Mouse (Mus musculus): Measurements from ENCODE around the gene Eif4e2.

Gene Eif4e2

DNA sequence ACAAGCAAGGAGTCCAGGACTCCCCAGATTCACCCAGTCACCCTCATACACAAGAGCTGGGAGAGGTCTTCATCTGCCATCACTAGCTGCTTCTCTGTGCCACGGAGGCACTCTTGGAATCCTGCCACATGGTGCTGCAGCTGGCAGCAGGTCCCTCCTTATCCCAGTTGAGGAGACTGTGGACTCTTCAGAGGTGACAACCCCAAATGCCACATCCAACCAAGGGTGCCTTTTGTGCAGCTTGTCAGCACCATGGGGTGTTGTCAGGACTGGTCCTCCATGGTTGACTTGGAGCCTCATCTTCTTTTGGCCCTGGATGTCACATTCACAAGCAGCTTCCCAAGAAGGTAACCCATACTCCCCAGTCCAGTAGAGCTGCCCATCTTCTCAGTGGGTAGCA lies 11.9 kb upstream of the Eif4e2 start:
- no peak for DNase-seq (ENCODE audit: low read depth)

DNA sequence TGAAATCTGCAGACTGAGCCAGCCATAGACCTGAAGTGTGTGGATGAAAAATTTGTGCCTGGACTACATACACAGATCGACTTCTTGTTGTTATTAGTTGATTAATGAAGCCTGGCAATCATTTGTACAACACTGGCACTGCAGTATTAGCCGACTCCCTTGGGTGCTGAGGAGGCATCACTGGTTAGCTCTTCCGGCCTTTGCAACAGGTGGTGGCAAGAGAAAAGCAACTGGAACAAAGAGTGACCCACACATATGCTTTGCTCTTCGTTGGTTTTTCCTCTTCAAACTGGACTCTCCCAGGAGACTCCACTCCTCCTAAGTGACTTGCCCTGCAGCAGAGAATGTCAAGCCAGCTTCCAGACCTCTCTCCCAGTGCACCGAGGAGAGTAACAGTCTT lies 9.9 kb upstream of the Eif4e2 start:
- DNase-seq (ENCODE audit: low read depth): no peak

DNA sequence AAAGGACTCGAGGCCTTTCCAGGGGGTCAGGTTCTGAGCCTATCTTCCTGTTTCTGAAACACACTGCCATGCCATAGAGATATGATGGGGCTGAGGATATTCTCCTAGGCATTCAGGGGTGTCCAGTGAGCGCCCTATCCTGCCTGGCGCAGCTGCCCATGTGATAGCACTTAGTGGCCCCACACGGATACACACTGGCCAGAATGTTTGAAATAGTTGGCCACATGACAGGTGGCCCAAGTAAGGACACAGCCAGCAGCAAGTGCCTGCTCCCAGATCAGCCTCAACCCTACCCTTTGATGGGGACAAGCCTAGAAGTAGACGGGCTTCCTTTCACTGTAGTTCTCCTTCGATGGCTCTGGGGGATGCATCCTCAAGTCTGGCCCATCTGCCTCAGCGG lies 9.2 kb upstream of the Eif4e2 start, which contains the start of gene Chrng:
Gene Chrng (plus strand): TSS at position 193 of the 400 bp plus-strand sequence.
- DNase-seq (ENCODE audit: low read depth): no peak

DNA sequence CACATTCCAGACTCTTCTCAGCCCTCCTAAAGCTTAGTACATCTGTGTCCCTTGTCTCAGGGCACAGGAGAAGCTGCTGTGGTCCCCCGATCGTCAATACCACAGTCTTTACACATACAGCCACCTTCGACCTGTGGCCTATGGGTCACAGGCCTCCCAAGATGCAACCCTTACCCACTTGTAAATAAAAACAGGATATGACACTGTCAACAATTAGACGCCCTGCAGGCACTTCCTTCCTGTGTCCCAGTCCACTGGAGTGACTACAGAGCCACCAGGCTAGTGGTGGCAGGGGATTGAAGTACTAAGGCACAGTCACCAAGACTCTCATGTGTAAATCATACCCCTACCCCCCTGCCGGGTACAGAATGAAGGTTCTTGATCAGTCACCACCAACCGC lies 8.7 kb upstream of the Eif4e2 start:
- no peak for DNase-seq (ENCODE audit: low read depth)

DNA sequence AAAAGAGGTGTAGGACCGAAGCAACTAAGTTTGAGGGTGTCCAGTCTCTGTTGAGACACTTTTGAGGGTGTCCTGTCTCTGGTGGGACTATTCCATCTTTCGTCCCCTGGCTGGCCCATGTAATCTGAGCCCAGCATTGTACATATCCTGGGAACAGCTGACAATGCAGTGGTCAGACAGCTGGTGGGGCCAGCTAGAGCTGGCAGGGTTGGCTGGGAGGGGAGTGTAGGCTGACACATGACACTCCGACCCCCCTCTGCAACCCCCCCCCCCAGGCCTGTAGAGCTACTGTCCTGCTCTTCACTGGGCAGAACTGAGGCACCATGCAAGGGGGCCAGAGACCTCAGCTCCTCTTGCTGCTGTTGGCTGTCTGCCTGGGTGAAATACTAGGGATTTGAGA lies 8.2 kb upstream of the Eif4e2 start:
- DNase-seq (ENCODE audit: low read depth): no peak

DNA sequence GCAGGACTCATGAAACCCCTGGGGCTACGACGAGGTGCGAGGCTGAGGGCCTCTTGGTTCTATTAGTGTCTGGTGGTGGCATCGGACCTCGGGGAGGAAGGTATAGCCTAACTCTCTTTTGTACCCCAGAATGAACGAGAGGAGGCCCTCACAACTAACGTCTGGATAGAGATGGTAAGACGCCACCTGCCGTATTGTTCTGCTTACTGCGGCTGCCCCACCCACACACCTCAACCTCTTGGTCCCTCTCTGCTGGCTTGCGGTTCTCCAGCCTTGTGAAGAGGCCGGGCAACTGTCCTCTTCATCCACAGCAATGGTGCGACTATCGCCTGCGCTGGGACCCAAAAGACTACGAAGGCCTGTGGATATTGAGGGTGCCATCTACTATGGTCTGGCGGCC lies 7.4 kb upstream of the Eif4e2 start:
- DNase-seq (ENCODE audit: low read depth): no peak

DNA sequence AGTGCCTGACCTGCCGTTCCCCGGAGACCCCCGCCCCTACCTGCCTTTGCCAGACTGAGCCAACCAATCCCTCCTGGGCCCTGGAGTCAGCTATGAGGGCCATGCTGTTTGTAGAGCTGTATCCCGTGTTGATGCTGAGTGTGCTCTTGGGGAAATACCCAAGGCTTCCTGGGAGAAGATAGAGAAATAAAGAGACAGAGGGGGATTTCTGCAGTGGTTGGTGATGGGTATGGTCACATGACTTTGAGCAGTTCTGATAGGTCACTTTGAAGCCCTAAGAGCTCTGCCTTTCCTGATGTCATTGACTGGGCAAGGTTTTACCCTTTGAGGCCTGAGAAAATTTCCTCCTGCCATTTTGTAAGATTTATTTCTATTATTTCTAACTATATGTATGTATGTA lies 2.3 kb upstream of the Eif4e2 start:
- no peak for DNase-seq (ENCODE audit: low read depth)

DNA sequence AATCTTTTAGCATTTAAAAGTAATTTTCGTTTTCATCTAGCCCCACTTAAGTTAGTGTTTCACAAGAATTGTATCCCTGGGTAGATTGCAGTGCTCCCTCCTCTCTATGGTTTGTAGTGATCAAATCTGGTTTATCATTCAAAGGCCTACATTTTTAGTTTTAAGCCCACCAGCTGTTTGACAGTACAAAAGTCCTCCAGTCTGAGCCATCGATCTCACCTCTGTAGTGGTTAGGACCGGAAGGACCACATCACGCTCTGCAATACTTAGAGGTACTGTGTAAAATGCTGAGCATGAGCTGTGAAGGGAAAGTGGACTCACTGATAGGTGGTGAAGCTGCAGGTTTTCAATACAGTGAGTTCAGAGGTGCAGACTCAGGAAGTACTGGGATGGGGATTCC lies 1.0 kb downstream of the Eif4e2 start:
- DNase-seq (ENCODE audit: low read depth): no peak

DNA sequence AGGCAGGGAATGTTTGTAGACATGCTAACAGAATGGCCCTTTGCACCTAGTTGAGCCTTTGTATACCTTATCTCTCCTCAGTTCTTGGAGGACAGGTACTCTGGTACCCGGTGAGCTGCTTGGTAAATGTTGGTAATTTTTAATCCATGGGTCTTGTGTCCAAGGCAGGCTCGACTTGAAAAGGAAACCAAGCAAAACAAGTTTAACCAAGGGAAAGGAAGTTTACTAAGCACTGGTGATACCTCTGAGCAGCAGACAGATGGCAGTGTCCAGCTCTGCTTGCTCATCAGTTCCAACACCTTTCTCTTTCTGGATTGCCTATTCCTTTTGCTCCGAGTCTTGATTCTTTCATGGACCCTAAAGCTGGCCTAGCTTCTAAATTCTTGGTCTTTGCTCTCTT lies 4.2 kb downstream of the Eif4e2 start:
- peak; percentile 33 for DNase-seq (ENCODE audit: low read depth)

DNA sequence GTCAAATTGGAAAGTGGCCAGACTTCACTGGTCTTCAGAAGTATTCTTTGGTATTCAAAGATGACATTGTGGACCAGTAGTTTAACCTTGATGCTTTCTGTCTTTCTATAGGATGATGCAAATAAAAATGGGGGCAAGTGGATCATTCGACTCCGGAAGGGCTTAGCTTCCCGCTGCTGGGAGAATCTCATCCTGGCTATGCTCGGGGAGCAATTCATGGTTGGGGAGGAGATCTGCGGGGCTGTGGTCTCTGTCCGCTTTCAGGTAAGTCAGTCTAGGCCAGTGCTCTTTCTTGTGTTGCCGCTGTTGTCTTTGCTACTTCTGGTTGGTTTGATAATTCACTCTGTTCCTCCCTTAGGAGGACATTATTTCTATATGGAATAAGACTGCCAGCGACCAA lies 12.0 kb downstream of the Eif4e2 start:
- no peak for DNase-seq (ENCODE audit: low read depth)

DNA sequence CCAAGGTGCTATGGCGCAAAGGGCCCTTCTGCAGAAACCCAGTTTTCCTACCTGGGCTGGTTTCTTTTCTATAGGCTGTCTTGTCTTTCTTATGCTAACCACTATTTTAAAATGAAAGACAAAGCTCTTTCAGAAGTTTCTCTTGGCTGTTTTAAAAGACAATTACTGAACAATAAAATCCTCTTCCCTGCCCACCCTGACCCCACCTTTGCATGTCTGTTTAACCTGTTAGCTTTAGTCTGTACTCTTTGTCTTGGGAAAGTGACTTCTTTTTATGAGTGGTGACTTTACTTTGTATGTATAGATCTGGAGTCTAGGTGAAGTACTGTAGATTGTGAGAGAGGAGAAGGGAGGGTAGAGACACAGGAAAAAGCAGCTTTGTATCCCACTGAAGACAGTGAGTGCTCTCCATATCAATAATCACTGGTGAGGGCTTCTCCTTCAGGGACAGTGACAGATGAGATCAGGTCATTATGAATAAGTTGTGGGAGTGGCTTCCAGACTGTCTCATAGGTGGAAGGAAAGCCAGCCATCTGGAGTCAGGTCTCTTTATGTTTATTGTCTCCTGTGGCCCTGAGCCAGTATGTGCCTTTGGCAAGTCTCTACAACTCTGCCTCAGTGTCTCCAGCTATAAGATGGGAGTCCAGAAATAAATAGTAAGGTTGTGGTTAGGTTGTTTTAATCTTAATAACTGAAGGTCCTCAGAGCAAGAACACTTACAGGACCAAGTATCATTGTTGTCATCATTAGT lies 12.9 kb downstream of the Eif4e2 start:
- DNase-seq (ENCODE audit: low read depth): no peak

DNA sequence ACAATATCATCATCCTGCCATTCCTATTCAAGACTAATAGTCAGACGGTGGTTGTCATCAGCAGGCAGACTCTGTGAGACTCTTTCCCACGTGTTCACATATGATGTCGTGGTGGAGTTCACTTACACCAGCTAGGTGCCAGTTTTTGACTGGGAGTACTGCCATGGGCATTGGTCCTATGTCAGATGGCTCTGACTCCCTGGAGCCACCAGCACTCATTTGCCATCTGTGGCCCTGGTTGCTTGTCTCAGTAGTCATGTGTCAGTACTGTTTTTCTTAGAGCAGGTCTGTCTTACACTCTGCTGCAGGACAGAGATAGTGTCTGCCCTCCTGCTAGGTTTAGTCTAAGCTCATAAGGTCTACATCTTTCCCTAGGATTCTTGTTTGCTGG lies 13.4 kb downstream of the Eif4e2 start:
- no peak for DNase-seq (ENCODE audit: low read depth)

DNA sequence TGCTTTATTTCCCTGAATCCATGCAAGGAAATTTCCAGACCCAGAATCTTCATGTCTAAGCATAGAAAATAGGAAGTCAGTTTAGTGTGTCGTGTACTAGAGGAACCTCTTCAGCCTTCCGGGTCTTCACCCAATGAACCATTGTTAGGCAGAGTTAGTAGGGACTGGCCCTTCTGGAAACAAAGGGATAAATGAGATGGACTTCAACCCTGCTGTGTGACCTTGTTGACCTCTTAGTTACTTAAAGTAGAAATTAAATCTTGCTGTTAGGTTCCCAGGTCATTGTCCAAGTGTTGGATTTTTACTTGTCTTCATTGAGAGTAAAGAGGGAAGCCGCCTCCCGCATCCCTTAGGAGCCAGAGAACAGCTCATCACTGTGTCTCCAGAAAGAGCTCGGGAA lies 16.9 kb downstream of the Eif4e2 start:
- DNase-seq (ENCODE audit: low read depth): no peak

DNA sequence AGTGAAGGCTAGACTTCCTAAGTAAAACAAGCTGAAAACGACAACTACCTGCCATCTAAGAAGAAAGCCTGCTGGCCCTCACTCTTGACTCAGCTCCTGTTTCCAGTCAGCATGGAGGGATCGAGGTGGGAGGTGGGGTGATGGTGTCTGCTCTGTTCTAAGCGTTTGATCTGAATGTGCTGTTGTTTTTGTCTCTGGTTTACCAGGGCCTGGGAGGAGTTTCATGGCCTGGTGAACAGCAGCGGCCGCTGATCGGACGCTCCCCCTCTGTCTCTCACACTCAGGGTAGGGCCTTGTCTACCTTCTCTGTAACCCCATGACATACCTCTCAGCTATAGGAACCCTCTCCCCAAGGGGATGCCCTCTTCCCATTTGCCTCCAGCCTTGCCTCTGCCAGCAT lies 18.5 kb downstream of the Eif4e2 start:
- DNase-seq (ENCODE audit: low read depth): no peak

DNA sequence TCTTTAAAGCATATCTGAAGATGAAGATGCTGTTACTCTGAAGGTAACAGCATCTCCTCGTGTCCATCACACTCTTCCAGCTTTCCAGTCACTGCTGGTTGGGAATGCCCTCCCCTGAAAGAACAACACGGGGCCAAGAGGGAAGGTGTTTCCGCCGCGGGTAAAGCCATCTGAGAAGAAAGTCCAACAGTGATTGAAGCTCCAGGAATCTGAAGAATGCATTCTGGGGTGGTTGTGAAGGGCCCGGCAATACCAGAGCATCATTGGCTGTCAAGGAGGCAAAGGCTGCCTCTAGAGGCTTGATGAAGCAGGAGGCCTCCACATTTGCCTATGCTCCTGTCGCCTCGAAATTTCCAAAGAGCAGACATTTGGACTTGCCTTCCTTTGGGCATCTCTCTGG lies 25.3 kb downstream of the Eif4e2 start:
- peak; percentile 30 for DNase-seq (ENCODE audit: low read depth)

DNA sequence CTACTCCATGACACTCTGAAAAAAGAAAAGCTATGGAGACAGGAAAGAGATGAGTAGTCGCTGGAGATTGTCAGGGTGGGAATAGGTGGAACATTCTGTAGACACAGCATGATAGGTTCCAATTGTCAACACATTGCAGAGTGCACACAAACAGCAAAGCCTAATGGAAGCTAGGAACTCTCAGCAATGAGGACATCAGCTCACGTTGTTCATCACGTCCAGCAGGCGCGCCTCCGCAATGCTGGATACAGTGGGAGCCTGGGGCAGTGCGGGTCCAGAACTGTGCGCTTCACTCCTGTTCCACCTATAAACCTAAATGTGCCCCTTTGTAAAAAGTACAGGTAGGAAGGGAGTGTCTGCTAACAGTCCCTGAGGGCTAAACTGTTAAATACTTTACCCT lies 29.3 kb downstream of the Eif4e2 start:
- DNase-seq (ENCODE audit: low read depth): no peak

DNA sequence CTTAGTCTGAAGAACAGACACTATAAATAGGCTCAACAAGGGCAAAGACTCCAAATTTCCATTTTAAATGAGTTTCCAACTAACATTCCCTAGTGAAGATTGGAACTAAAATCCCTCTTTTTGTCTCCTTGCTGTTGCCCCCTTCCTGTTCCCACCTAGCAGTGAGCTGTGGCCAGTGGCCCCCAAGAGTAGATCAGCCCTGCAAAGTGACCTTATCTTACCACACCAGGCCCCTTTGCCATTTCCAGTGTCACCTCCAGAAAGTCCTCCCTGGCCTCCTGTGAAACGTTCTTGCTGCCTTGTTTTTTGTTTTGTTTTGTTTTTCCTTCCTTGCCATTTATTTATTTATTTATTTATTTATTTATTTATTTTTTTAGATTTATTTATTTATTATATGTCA lies 31.7 kb downstream of the Eif4e2 start:
- no peak for DNase-seq (ENCODE audit: low read depth)

DNA sequence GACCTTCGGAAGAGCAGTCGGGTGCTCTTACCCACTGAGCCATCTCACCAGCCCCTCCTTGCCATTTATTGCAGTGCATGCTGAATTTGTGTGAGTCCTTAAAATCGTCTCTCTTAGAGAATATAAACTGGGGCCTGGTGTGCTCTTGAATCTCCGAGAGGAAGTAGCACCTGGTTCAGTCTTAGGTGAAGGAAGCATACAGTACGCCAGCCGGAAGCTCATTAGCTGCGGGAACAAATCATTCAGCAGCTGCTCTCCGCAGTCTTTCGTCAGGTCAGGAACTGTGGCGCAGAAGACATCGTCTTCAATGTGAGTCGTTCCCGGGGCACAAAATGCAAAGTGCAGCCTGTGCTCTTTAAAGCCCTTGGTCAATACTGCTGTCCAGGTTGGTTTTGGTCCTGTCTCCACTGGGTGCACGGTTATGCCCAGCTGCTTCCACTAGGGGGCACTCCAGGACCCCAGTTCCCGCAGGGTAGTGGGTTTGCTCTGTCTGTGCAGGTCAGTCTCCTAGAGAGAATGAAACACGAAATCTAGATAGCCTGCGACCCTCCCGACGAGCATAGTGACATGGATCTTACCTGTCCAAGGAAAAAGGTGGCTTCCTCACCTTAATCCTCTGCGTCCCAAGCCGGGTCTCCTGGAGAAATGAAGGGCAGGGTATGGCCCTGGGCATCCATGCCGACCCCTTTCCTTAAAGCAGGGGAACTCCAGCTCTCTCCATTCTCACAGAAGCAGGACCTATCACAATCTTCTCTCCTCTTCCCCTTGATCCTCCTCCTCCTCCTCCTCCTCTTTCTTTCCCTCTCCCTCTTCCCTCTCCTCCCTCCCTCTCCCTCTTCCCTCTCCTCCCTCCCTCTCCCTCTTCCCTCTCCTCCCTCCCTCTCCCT lies 32.5 kb downstream of the Eif4e2 start:
- DNase-seq (ENCODE audit: low read depth): peak; percentile 87

DNA sequence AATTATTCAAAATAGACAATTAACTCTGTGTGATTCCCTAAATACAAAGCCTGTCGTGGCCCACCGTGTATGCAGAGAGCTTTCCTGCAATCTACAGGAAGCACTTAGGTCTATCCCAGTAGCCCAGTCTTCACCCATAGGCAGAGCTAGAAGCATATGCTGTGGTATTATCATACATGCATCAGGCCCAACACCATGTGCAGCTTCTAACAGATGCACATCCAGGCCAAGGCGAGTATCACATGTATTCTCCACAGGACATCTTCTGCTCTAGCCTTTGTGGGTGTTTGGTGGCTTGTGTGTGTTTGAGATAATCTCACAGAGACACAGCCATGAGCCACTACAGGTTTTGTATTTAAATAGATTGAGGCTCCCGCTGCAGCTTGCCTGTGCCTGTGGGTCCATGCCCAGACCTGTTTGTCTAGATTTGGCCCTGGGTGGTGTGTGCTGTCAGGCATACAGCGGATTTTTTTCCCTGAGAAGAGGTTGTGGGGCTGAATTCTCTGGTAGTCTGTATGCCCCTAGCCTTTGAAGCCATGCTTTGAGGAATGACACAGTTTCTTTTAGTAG lies 38.4 kb downstream of the Eif4e2 start:
- DNase-seq (ENCODE audit: low read depth): no peak

DNA sequence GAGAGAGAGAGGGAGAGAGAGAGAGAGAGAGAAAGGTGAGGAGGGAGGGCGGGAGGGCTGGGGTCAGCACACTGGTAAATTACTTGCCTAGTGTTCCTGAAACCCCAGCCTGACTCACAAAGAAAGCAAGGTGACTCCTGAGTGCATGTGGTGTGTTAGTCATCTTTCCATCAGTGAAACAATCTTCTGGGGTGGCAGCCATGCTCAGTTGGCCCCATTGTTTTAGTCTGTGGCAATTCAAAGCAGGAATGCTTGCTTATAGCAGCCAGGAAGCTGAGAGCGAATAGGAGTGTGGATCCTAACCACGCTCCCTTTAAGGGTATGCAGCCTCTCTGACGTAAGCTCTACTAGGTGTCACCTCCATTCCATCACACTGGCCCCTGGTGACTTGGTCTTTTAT lies 41.5 kb downstream of the Eif4e2 start:
- DNase-seq (ENCODE audit: low read depth): peak; percentile 65

DNA sequence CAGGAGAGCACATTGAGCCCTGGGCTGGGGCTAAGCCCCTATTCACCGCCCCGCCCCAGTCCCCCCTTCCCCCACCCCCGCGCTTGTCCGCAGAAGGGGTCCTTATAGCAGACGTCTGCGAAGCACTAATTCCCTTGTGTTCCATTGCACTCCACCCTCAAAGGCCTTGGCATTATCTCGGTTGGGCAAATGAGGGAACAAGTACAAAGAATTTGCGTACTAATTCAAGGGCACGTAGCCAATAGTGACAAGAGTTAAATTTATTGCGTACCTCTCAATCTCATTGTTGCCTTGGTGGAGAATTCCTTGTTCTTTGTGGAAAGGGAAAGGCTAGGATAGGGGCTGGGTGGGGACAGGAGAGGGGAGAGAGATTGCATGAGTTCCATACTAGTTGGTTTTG lies 44.0 kb downstream of the Eif4e2 start:
- no peak for DNase-seq (ENCODE audit: low read depth)

DNA sequence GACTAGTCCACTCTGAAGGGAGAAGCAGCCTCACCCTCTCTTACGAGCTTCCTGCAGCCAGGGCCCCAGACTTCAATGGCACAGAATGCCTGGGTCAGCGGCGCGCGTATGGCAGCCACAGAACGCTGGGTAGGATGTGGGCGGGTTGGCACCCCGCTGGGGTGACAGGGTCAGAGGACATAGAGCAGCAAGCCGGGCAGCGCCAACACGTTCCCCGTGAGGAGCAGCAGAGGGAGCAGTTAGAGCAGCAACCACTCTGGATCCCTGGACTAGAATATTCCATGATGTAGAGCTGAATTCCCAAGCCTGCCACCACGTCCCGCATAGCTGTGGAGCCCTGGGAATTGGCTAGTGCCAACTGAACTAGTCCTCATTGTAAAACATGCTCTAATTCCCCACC lies 44.8 kb downstream of the Eif4e2 start:
- DNase-seq (ENCODE audit: low read depth): no peak

DNA sequence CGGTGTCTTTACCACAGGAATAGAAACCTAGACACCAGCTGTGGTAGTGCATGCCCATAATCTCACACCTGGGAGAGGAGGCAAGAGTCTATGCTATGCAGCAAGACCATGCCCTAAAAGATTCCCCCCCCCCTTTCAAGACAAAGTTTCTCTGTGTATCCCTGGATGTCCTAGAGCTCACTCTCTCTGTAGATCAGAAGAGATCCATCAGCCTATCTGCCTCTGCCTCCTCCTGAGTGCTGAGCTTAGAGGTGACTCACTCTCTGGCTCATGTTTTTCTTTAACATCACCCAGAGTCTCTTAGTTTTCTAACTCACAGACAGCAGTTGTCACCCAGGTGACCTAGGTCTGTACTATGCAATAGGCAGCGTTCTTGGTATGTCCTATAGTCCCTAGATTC lies 45.6 kb downstream of the Eif4e2 start:
- no peak for DNase-seq (ENCODE audit: low read depth)

All from NIH3T3 (cell line).